Mouse (Mus musculus): ENCODE data around the gene Zfp652.

DNA sequence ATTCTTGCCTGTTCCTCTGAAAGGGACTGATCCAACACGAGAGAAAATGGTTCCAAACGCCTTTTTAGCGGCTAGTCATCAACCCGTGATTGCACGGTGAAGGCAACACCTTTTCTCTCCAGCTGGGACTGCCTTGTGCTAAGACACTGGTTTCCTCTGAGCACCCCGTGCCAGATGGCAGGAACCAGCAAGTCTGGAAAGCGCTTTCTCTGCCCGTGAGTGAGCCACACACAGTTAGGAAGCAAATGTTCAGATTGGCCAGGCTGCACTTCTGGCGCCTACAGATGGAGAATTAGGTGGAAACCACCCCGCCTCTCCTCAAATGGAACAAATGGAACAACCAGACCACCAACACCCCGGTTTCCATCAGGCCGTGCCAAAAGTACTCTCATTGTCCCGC is 79.3 kb downstream of the Zfp652 start:
- no peak for TF ChIP-seq CTCF (IDR thresholded peaks at IDR 0.05; ENCODE audit: insufficient read depth, low read length)
- TF ChIP-seq POLR2A (IDR thresholded peaks at IDR 0.05; ENCODE audit: borderline replicate concordance, extremely low read depth, low read depth, low read length): no peak

Data from lung, adult 2 months (tissue).